11 mouse cellular contexts compared by ENCODE assay signal in the genomic region with DNA sequence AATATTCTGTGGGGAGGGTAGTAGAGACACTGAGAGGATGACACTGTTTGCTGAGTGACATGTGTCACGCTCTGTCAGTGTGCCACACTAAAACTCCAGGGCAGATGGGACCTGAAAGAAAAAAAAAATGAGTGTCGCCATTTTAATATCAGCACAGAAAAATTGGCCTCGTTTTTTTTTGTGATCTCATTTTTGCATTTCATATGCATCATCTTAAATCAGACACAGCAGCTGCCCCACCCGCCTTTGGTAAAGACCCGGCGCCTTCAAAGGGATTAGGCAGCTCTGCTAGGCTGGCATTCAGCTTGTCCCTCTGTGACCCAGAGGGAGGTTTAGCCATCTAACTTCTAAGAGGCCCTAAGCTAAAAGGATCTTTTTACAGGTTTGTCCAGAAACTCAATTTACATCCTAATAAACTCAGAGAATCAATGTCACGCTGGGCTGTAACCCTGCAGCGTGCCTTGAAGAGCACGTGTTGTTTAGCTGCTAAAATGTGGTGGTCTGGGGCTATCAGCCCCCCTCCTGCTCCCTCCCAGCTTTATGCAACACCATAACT.
A peak's percentile ranks its signal among the peaks of the same experiment; 100 is the strongest.
DNase-seq lines count a peak whose midpoint lies in the region; ATAC-seq and TF ChIP-seq lines count a peak whose summit lies in the region.
"Had no signal": no experiment of that assay in that cellular context is flagged by ENCODE, and none has a peak within 500 bp of the region (broad histone marks: within the 10 kb centered on the region; RNA-seq: fewer than 3 reads in every experiment).

No protein-coding gene starts in this region.

- H3K27me3 ChIP-seq in heart, embryonic 13.5 days (replicated peaks), result no peaks in the 10 kb centered on the region
- H3K27me3 ChIP-seq in lung, embryonic 16.5 days (ENCODE audit: control insufficient read depth, insufficient read depth, low read depth, low read length), result no peaks in the 10 kb centered on the region
- 0 out of 2 replicates have a peak, but pooled peaks cover 5% of the 10 kb centered on the region for H3K27me3 ChIP-seq in forebrain, embryonic 14.5 days (replicated peaks; ENCODE audit: control insufficient read depth, insufficient read depth, low read length)
- H3K27me3 ChIP-seq in midbrain, embryonic 15.5 days (replicated peaks), result peaks cover 5% of the 10 kb centered on the region; the same call in 1 of the 2 replicates
- H3K27me3 ChIP-seq in liver, postnatal 0 days (ENCODE audit: insufficient read depth, low read length), result no peaks in the 10 kb centered on the region

- no peak for DNase-seq in heart, adult 8-10 months (ENCODE audit: low spot score)
- DNase-seq in lung, postnatal 4 days, result no peak
- DNase-seq in forebrain, embryonic 14.5 days (ENCODE audit: low spot score), result peak; percentile 76
- no peak for DNase-seq in liver, postnatal 0 days
- DNase-seq: heart, postnatal 14 days; kidney, postnatal 14 days; lung, adult 2 months had no signal

- no peaks in the 10 kb centered on the region for H3K36me3 ChIP-seq in heart, embryonic 13.5 days
- H3K36me3 ChIP-seq in lung, embryonic 16.5 days (ENCODE audit: control insufficient read depth, insufficient read depth, low read length), result no peaks in the 10 kb centered on the region
- no peaks in the 10 kb centered on the region for H3K36me3 ChIP-seq in forebrain, embryonic 14.5 days (ENCODE audit: control insufficient read depth, insufficient read depth, low read length)
- H3K36me3 ChIP-seq in midbrain, embryonic 15.5 days (replicated peaks), result no peaks in the 10 kb centered on the region
- no peaks in the 10 kb centered on the region; the same call in 1 of the 2 replicates for H3K36me3 ChIP-seq in liver, postnatal 0 days (replicated peaks; ENCODE audit: insufficient read depth, low read length)

- no peak for TF ChIP-seq EP300 in liver, postnatal 0 days (IDR thresholded peaks at IDR 0.05; ENCODE audit: low read depth)

- H3K9ac ChIP-seq in heart, embryonic 13.5 days, result peak overlapping the region; percentile 47
- no peak overlapping the region for H3K9ac ChIP-seq in lung, embryonic 16.5 days (ENCODE audit: low read length)
- H3K9ac ChIP-seq in forebrain, embryonic 14.5 days (ENCODE audit: low read length), result no peak overlapping the region
- H3K9ac ChIP-seq in midbrain, embryonic 15.5 days, result no peak overlapping the region
- no peak overlapping the region for H3K9ac ChIP-seq in liver, postnatal 0 days (replicated peaks)

- H3K4me3 ChIP-seq in heart, embryonic 13.5 days, result no peak overlapping the region
- no peak overlapping the region for H3K4me3 ChIP-seq in lung, embryonic 16.5 days (ENCODE audit: low read length)
- no peak overlapping the region for H3K4me3 ChIP-seq in forebrain, embryonic 14.5 days (ENCODE audit: low read depth, low read length)
- H3K4me3 ChIP-seq in midbrain, embryonic 15.5 days, result no peak overlapping the region
- no peak overlapping the region for H3K4me3 ChIP-seq in liver, postnatal 0 days (ENCODE audit: low read depth, low read length)

- no peak overlapping the region for H3K27ac ChIP-seq in heart, embryonic 13.5 days (replicated peaks)
- peak overlapping the region; percentile 63 for H3K27ac ChIP-seq in lung, embryonic 16.5 days (ENCODE audit: low read length)
- H3K27ac ChIP-seq in forebrain, embryonic 14.5 days (ENCODE audit: low read depth, low read length), result peak overlapping the region; percentile 71; the same call in 1 of the 2 replicates
- no peak overlapping the region for H3K27ac ChIP-seq in midbrain, embryonic 15.5 days
- H3K27ac ChIP-seq in liver, postnatal 0 days (ENCODE audit: low read depth), result no peak overlapping the region

- peaks cover 42% of the 10 kb centered on the region for H3K4me1 ChIP-seq in heart, embryonic 13.5 days
- peaks cover 21% of the 10 kb centered on the region for H3K4me1 ChIP-seq in lung, embryonic 16.5 days (replicated peaks; ENCODE audit: control insufficient read depth, insufficient read depth, low read length)
- H3K4me1 ChIP-seq in forebrain, embryonic 14.5 days (ENCODE audit: control insufficient read depth, insufficient read depth, low read length), result peaks cover 18% of the 10 kb centered on the region
- H3K4me1 ChIP-seq in midbrain, embryonic 15.5 days, result peaks cover 21% of the 10 kb centered on the region
- peaks cover 15% of the 10 kb centered on the region; the same call in 1 of the 2 replicates for H3K4me1 ChIP-seq in liver, postnatal 0 days (ENCODE audit: insufficient read depth)

- peak overlapping the region; percentile 22; the same call in 1 of the 2 replicates for H3K4me2 ChIP-seq in heart, embryonic 13.5 days
- peak overlapping the region; percentile 35 for H3K4me2 ChIP-seq in lung, embryonic 16.5 days (ENCODE audit: low read depth, low read length)
- no peak overlapping the region for H3K4me2 ChIP-seq in forebrain, embryonic 14.5 days (ENCODE audit: low read length)
- H3K4me2 ChIP-seq in midbrain, embryonic 15.5 days, result no peak overlapping the region
- no peak overlapping the region for H3K4me2 ChIP-seq in liver, postnatal 0 days (ENCODE audit: low read depth, low read length)

- TF ChIP-seq CTCF in liver, postnatal 0 days (IDR thresholded peaks at IDR 0.05; ENCODE audit: low read depth), result no peak

- H3K9me3 ChIP-seq in heart, embryonic 13.5 days, result no peaks in the 10 kb centered on the region
- no peaks in the 10 kb centered on the region for H3K9me3 ChIP-seq in lung, embryonic 16.5 days (ENCODE audit: control insufficient read depth, low read length)
- no peaks in the 10 kb centered on the region for H3K9me3 ChIP-seq in forebrain, embryonic 14.5 days (replicated peaks; ENCODE audit: control insufficient read depth, low read length)
- no peaks in the 10 kb centered on the region for H3K9me3 ChIP-seq in midbrain, embryonic 15.5 days
- no peaks in the 10 kb centered on the region for H3K9me3 ChIP-seq in liver, postnatal 0 days (ENCODE audit: low read length)

- ATAC-seq in heart, embryonic 13.5 days (ENCODE audit: extremely low read depth, insufficient number of reproducible peaks, low FRiP score, low TSS enrichment), result no peak
- ATAC-seq in lung, embryonic 16.5 days (ENCODE audit: low read depth), result no peak
- peak; percentile 59; the same call in 1 of the 2 replicates for ATAC-seq in forebrain, embryonic 14.5 days
- peak; percentile 57; the same call in 1 of the 2 replicates for ATAC-seq in midbrain, embryonic 15.5 days (replicated peaks)
- no peak for ATAC-seq in erythroid progenitor cell, adult 5-6 weeks (replicated peaks; ENCODE audit: low FRiP score, poor library complexity, severe bottlenecking)
- ATAC-seq in liver, postnatal 0 days, result no peak

- WGBS in heart, embryonic 13.5 days, result 48% methylated on average over 9 of the region's 9 CpGs
- WGBS in lung, embryonic 16.5 days, result 49% methylated on average over 9 of the region's 9 CpGs
- 12% methylated on average over 9 of the region's 9 CpGs for WGBS in forebrain, embryonic 14.5 days
- 8% methylated on average over 9 of the region's 9 CpGs for WGBS in midbrain, embryonic 15.5 days
- WGBS in liver, postnatal 0 days (ENCODE audit: insufficient replicate concordance), result 67% methylated on average over 9 of the region's 9 CpGs

Comparison
In these comparisons a context has a peak if more than half of its experiments do, and no peak if none do; other contexts are left out.
1. ATAC-seq: peak in forebrain, embryonic 14.5 days (single experiment) and midbrain, embryonic 15.5 days (single experiment); none in heart, embryonic 13.5 days (single experiment), lung, embryonic 16.5 days (single experiment), erythroid progenitor cell, adult 5-6 weeks (single experiment) and liver, postnatal 0 days (single experiment).
2. H3K27ac ChIP-seq: peak in lung, embryonic 16.5 days (single experiment) and forebrain, embryonic 14.5 days (single experiment); none in heart, embryonic 13.5 days (single experiment), midbrain, embryonic 15.5 days (single experiment) and liver, postnatal 0 days (single experiment).
3. H3K4me2 ChIP-seq: peak in heart, embryonic 13.5 days (single experiment) and lung, embryonic 16.5 days (single experiment); none in forebrain, embryonic 14.5 days (single experiment), midbrain, embryonic 15.5 days (single experiment) and liver, postnatal 0 days (single experiment).